Mouse (Mus musculus) cerebellum, adult 2 months (tissue): ENCODE measurements at regions not wholly inside any gene's neighbourhood (a gene's known extent, or its start where the extent isn't known, plus 50 kb on each side); places are given as distances from the start of the nearest gene placed in this dataset.

Source experiments
- CTCF ChIP-seq: fragments of 200-500 bp; IDR thresholded peaks from 2 replicates; pipeline ENCODE4 v1.5.1; 2011; ENCODE audit warnings: low read depth, mild to moderate bottlenecking, control low read depth, low read length, moderate library complexity, borderline replicate concordance; ENCODE audit not compliant: insufficient read depth
- POLR2A ChIP-seq: fragments of 200-500 bp; IDR thresholded peaks from 2 replicates; pipeline ENCODE4 v1.6.1; 2011; ENCODE audit warnings: low read length, control low read depth, borderline replicate concordance; ENCODE audit not compliant: insufficient read depth

DNA sequence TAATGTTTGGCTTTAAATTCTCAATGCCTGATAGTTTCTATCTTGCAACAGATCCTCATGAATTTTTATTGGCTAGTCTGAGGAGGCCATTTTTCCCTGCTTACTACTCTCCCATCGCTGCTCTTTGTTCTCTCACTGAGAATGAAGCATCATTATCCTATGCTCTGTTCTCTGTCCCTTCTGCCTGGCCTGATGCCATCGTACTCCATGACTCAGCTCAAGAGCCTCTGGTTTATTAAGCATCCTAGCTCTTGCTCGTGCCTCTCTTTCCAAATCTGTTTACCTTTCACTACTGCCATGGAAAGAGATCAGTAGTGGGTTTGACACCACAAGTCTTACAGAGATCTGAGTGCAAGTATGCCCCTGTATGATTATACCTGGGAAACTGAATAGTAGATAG is 926.8 kb downstream of the Gm9195 start:
- TF ChIP-seq CTCF (no peak), POLR2A (no peak)
